Mouse (Mus musculus) kidney, embryonic 16.5 days (tissue): Measurements from ENCODE around the gene Bcat1. TPM values are rescaled to one million over a fixed set of nuclear protein-coding genes. Genes with fewer than 3 reads are reported as not detected.

Experiments
- ATAC-seq: fragments of 200-750 bp; cut with Nextera tagmentation; 2 replicates; pipeline ENCODE4 v1.8.0; 2017; ENCODE audit warnings: moderate TSS enrichment; ENCODE audit not compliant: low FRiP score, low TSS enrichment
- H3K27ac ChIP-seq: fragments of 300-500 bp; sonication (generic); 2 replicates; pipeline ENCODE4 v1.5.1; 2014; ENCODE audit warnings: low read length
- H3K27me3 ChIP-seq: fragments of 300-500 bp; sonication (generic); 2 replicates; pipeline ENCODE4 v1.6.1; 2014; ENCODE audit warnings: low read length, control low read depth, mixed read lengths; ENCODE audit not compliant: insufficient read depth
- H3K36me3 ChIP-seq: fragments of 300-500 bp; sonication (generic); 2 replicates; pipeline ENCODE4 v1.6.1; 2014; ENCODE audit warnings: low read length, control low read depth, mixed read lengths; ENCODE audit not compliant: insufficient read depth
- H3K4me1 ChIP-seq: fragments of 300-500 bp; sonication (generic); 2 replicates; pipeline ENCODE4 v1.6.1; 2014; ENCODE audit warnings: low read length, control low read depth, mixed read lengths; ENCODE audit not compliant: insufficient read depth
- H3K4me2 ChIP-seq: fragments of 300-500 bp; sonication (generic); replicated peaks from 2 replicates; pipeline ENCODE4 v1.6.1; 2014; ENCODE audit warnings: low read depth, low read length
- H3K4me3 ChIP-seq: fragments of 300-500 bp; sonication (generic); 2 replicates; pipeline ENCODE4 v1.5.1; 2014; ENCODE audit warnings: mild to moderate bottlenecking, low read length
- H3K9ac ChIP-seq: fragments of 300-500 bp; sonication (generic); replicated peaks from 2 replicates; pipeline ENCODE4 v1.6.1; 2014; ENCODE audit warnings: low read length
- H3K9me3 ChIP-seq: fragments of 300-500 bp; sonication (generic); 2 replicates; pipeline ENCODE4 v1.6.1; 2016; ENCODE audit warnings: low read length, control low read depth
- whole genome bisulfite sequencing: fragments of 180-500 bp; shearing (Covaris S2); extraction: QIAGEN DNeasy Blood & Tissue Kit; methylation state at CpG from one replicate; pipeline ENCODE4 v1.1.7; 2014; 5-methylcytosine and 5-hydroxymethylcytosine counted together
- polyA plus RNA-seq: library from polyadenylated mRNA; unstranded; fragments of >200 nt; fragmentation: Nextera tagmentation; extraction: Ambion mirVana; gene quantifications from 2 replicates; pipeline ENCODE4 v1.2.1, GENCODE M21; 2015

The Bcat1 gene
- polyA plus RNA-seq, 1 experiment from 2014 or later, result 7.1 TPM

DNA sequence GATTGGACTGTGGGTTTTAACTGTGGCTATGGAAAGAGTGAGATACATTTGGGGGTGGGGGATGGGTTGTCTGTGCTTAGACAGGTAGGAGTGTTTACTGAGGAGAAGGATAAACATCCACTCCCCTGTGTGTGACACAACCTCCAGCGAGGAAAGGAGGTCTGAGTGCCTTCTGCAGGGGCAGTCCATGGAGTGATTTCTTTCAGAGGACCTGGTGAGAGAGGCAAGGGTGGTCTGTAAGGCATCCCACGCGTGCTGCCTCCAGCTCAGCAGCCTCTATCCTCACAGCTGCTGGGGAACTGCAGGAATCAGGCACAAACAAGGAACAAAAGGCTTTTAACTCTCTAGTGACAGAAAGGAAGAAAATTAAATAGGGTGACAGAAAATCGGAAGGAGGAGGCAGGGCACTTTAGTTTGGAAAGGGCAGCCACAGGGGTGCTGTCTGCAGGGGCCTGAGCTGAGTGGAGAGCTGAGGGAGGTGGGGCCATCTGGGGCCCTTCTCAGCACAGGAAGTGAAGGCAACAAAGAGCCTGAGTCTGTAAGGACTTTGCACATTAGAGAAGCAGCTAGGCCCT, 40.2 kb upstream of the Bcat1 start:
- 7% methylated on average over 4 of the region's 4 CpGs for WGBS
- Histone ChIP-seq H3K36me3 (no peaks in the 10 kb centered on the region), H3K4me3 (no peak overlapping the region), H3K27me3 (no peaks in the 10 kb centered on the region), H3K9ac (no peak overlapping the region), H3K9me3 (no peaks in the 10 kb centered on the region), H3K4me2 (no peak overlapping the region), H3K4me1 (peaks cover 15% of the 10 kb centered on the region; the same call in 1 of the 2 replicates), H3K27ac (no peak overlapping the region)
- peak; percentile 89 for ATAC-seq

GRCm38 (mm10) chr6:145115476-145116097, 39.6 kb upstream of the Bcat1 start, which contains the start of gene Lrmp:
Lrmp (plus strand) TSS chr6:145115653.
- no peak within 1 kb of the TSS for H3K4me3 ChIP-seq
- WGBS, result 77% methylated on average over 6 of the region's 6 CpGs
- no peak within 1 kb of the TSS for H3K4me2 ChIP-seq
- H3K36me3 ChIP-seq, result no peaks in the 10 kb centered on the region
- no peaks in the 10 kb centered on the region for H3K27me3 ChIP-seq
- H3K4me1 ChIP-seq, result peaks cover 9% of the 10 kb centered on the region; the same call in 1 of the 2 replicates
- H3K9me3 ChIP-seq, result no peaks in the 10 kb centered on the region
- ATAC-seq, result no peak
- H3K27ac ChIP-seq, result no peak within 1 kb of the TSS
- H3K9ac ChIP-seq, result no peak within 1 kb of the TSS

- Histone ChIP-seq H3K27me3 (no peaks in the 10 kb centered on the region), H3K4me2 (no peak overlapping the region), H3K4me1 (peaks cover 9% of the 10 kb centered on the region; the same call in 1 of the 2 replicates), H3K9ac (no peak overlapping the region), H3K9me3 (no peaks in the 10 kb centered on the region), H3K36me3 (no peaks in the 10 kb centered on the region), H3K27ac (no peak overlapping the region), H3K4me3 (no peak overlapping the region)
- ATAC-seq, result no peak
- WGBS, result 75% methylated on average over 2 of the region's 2 CpGs
These were observed 38.6 kb upstream of the Bcat1 start for GRCm38 (mm10) chr6:145114561-145114960.

DNA sequence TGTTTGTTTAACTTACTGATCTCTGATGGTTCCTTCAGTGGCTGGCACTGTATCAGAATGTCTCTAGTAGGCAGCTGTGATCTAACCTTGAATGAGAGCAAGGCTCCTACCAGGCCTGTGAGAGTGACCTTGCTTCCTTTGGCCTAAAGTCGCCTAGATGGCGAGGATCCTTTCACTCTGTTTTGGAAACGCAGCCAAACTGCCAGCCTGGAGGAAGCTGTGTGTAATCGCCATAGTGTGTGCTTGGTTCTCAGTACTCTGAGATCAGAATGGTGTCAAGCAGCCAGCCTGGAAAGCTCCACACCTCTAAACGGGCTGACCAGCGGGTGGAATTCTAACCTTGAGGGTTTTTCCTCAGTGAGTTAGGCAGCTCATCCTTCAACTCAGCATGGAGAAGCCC, 36.9 kb upstream of the Bcat1 start:
- H3K4me1 ChIP-seq, result peaks cover 9% of the 10 kb centered on the region; the same call in 1 of the 2 replicates
- no peak overlapping the region for H3K9ac ChIP-seq
- no peaks in the 10 kb centered on the region for H3K36me3 ChIP-seq
- no peaks in the 10 kb centered on the region for H3K9me3 ChIP-seq
- H3K4me3 ChIP-seq, result no peak overlapping the region
- 68% methylated on average over 6 of the region's 6 CpGs for WGBS
- no peak overlapping the region for H3K27ac ChIP-seq
- no peak for ATAC-seq
- H3K27me3 ChIP-seq, result no peaks in the 10 kb centered on the region
- H3K4me2 ChIP-seq, result no peak overlapping the region

- Histone ChIP-seq H3K27me3 (no peaks in the 10 kb centered on the region), H3K4me1 (no peaks in the 10 kb centered on the region)
- 86% methylated on average over 4 of the region's 4 CpGs for WGBS
These were observed 34.8 kb upstream of the Bcat1 start for GRCm38 (mm10) chr6:145110786-145111185.

GRCm38 (mm10) chr6:145106163-145106842, 30.3 kb upstream of the Bcat1 start:
- Histone ChIP-seq H3K9ac (no peak overlapping the region), H3K4me1 (no peaks in the 10 kb centered on the region), H3K4me2 (no peak overlapping the region), H3K4me3 (no peak overlapping the region), H3K27ac (no peak overlapping the region), H3K27me3 (no peaks in the 10 kb centered on the region), H3K9me3 (no peaks in the 10 kb centered on the region), H3K36me3 (no peaks in the 10 kb centered on the region)
- no peak for ATAC-seq
- WGBS, result 90% methylated on average over 5 of the region's 6 CpGs

More at GRCm38 (mm10) chr6:145110786-145111185, 34.8 kb upstream of the Bcat1 start:
- no peak overlapping the region for H3K9ac ChIP-seq
- H3K4me2 ChIP-seq, result no peak overlapping the region
- no peak overlapping the region for H3K27ac ChIP-seq
- ATAC-seq, result no peak
- no peaks in the 10 kb centered on the region for H3K9me3 ChIP-seq
- H3K4me3 ChIP-seq, result no peak overlapping the region
- no peaks in the 10 kb centered on the region for H3K36me3 ChIP-seq

GRCm38 (mm10) chr6:145105439-145105838, 29.5 kb upstream of the Bcat1 start:
- H3K27me3 ChIP-seq, result no peaks in the 10 kb centered on the region
- no peak overlapping the region for H3K4me2 ChIP-seq
- no peaks in the 10 kb centered on the region for H3K36me3 ChIP-seq
- H3K27ac ChIP-seq, result no peak overlapping the region
- no peaks in the 10 kb centered on the region for H3K4me1 ChIP-seq
- 92% methylated on average over 10 of the region's 10 CpGs for WGBS
- H3K9ac ChIP-seq, result no peak overlapping the region
- H3K4me3 ChIP-seq, result no peak overlapping the region
- H3K9me3 ChIP-seq, result no peaks in the 10 kb centered on the region
- ATAC-seq, result no peak

DNA sequence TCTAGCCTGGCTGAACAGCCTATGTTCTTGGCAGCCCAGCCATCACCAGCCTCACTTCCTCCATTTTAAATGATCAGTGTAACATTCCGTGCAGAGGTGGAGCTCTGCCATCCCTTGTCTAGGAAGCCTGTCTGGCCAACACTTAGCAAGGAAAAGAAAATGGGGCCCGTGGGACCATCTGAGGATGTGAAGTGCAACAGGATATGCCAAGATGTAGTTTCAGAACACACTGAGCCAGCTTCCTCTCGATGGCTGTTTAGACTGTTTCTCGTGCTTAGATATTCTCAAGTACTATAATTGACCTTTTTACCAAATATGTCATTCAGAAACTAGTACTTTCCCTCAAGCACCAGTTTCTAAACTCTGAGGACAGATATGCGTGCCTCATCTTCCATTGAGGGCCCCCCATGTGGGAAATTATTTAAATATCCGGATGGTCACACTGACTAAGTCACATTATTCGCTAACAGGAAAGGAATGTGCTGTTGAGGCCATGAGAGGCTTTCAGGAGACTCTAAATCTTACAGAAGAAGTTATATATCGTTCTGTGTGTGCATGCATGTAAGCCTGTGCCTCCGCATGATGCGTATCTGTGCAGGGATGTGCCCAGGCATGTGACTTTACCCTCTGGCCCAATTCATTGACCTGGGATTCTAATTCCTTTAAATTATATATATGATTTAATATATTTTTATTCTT, 28.4 kb upstream of the Bcat1 start:
- no peak overlapping the region for H3K4me3 ChIP-seq
- no peaks in the 10 kb centered on the region for H3K27me3 ChIP-seq
- no peak overlapping the region for H3K27ac ChIP-seq
- H3K4me2 ChIP-seq, result no peak overlapping the region
- WGBS, result 58% methylated on average over 10 of the region's 10 CpGs
- H3K4me1 ChIP-seq, result no peaks in the 10 kb centered on the region
- H3K9me3 ChIP-seq, result no peaks in the 10 kb centered on the region
- no peak for ATAC-seq
- no peaks in the 10 kb centered on the region for H3K36me3 ChIP-seq
- no peak overlapping the region for H3K9ac ChIP-seq

DNA sequence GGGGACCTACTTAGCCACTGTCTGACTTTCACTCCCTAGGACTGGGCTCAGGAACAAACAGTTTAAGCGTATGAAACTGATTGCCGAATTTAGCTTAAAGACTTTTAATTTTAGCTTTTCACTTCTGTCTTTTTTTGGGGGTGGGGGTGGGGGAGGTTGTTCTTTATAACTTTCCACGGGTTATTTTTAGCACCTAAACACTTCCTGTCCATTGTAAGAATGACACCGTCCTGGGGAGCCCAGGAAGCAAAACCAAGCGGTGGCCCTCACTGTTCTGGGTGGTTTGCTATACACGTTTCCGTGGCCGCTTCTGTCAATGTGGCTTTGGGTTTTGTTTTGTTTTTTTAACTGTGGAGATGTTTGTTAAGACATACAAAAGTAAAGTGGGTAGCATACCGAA, 24.9 kb upstream of the Bcat1 start:
- H3K9ac ChIP-seq, result no peak overlapping the region
- no peak overlapping the region for H3K27ac ChIP-seq
- H3K4me3 ChIP-seq, result no peak overlapping the region
- no peaks in the 10 kb centered on the region for H3K4me1 ChIP-seq
- 58% methylated on average over 9 of the region's 9 CpGs for WGBS
- H3K4me2 ChIP-seq, result no peak overlapping the region
- ATAC-seq, result no peak
- H3K9me3 ChIP-seq, result no peaks in the 10 kb centered on the region
- no peaks in the 10 kb centered on the region for H3K36me3 ChIP-seq
- H3K27me3 ChIP-seq, result no peaks in the 10 kb centered on the region
